Mouse (Mus musculus): ENCODE data around the gene Enho.

DNA sequence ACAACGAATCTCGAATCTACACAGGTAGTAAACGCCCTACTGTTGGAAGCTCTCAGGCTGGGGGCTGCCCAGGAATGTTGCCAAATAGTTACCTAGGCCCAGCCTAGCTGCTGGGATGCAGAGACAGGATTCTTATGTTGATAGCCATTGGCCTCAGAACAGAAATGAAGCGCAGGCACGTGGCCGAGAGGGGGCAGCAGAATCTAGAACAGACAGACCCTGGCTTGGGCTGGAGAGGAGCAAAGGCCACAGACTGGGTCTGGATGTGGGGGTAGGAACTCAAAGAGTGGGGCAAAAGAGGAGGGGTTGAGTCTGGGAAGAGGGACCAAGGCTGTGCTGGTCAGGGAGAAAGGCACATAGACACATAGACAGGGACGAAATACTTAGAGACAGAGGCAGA lies 14.1 kb upstream of the Enho start:
- TF ChIP-seq MAFK (IDR thresholded peaks at IDR 0.05; ENCODE audit: insufficient replicate concordance, low read length) (no peak), CTCF (conservative IDR thresholded peaks at IDR 0.05 in 1 of 2, IDR thresholded peaks at IDR 0.05 in 1 of 2; ENCODE audit: low read depth in 2 of 2, low read length in 2 of 2) (peak in 1 of 2 experiments; percentile 73; a peak in 2 of 4 replicates), POLR2A (IDR thresholded peaks at IDR 0.05; ENCODE audit: low read depth, low read length) (no peak), CHD2 (IDR thresholded peaks at IDR 0.05; ENCODE audit: low read length) (no peak), E2F4 (IDR thresholded peaks at IDR 0.05; ENCODE audit: insufficient replicate concordance, low read depth, low read length) (no peak), ELF1 (IDR thresholded peaks at IDR 0.05; ENCODE audit: low read depth, low read length) (no peak)
